Mouse (Mus musculus) liver, postnatal 0 days (tissue): Measurements from ENCODE around the gene Smc1b.

Source experiments
- CTCF ChIP-seq: sonication (generic); IDR thresholded peaks from 2 replicates; pipeline ENCODE4 v1.5.1; 2016; ENCODE audit warnings: antibody characterized with exemption, low read depth
- EP300 ChIP-seq: IDR thresholded peaks from 2 replicates; pipeline ENCODE4 v1.6.1; 2016; ENCODE audit warnings: antibody characterized with exemption, low read depth, mild to moderate bottlenecking

- TF ChIP-seq CTCF (no peak), EP300 (no peak)
Measured at GRCm38 (mm10) chr15:85177576-85177975, 45.8 kb upstream of the Smc1b start.
